In genomic region chr14:34078293-34078692, GRCm38 (mm10) we compare ENCODE assay signal across 28 mouse cellular contexts. TPM values are rescaled to one million over a fixed set of nuclear protein-coding genes. Genes with fewer than 3 reads are reported as not detected.
DNase-seq lines count a peak whose midpoint lies in the region; ATAC-seq and TF ChIP-seq lines count a peak whose summit lies in the region.
"Had no signal": no experiment of that assay in that cellular context is flagged by ENCODE, and none has a peak within 500 bp of the region (broad histone marks: within the 10 kb centered on the region; RNA-seq: fewer than 3 reads in every experiment).

No protein-coding gene starts in this region.

- H3K27ac ChIP-seq in heart, embryonic 14.5 days (replicated peaks in 1 of 2; ENCODE audit: control insufficient read depth in 1 of 2, insufficient read depth in 1 of 2, low read depth in 2 of 2, low read length in 2 of 2), result no peak overlapping the region
- no peak overlapping the region for H3K27ac ChIP-seq in liver, adult 2 months (replicated peaks; ENCODE audit: insufficient read depth, low read depth, low read length)
- H3K27ac ChIP-seq in liver, embryonic 12.5 days, result no peak overlapping the region
- H3K27ac ChIP-seq: embryonic facial prominence, embryonic 10.5 days; embryonic facial prominence, embryonic 12.5 days; forebrain, embryonic 13.5 days; forebrain, embryonic 15.5 days had no signal

- peaks cover 4 to 7% of the 10 kb centered on the region in 2 experiments for H3K4me1 ChIP-seq in heart, embryonic 14.5 days (ENCODE audit: control insufficient read depth in 2 of 2, insufficient read depth in 2 of 2, low read length in 2 of 2)
- H3K4me1 ChIP-seq in liver, adult 2 months (ENCODE audit: control insufficient read depth, insufficient read depth, low read length), result no peaks in the 10 kb centered on the region
- H3K4me1 ChIP-seq in liver, embryonic 12.5 days, result no peaks in the 10 kb centered on the region
- H3K4me1 ChIP-seq: embryonic facial prominence, embryonic 10.5 days; embryonic facial prominence, embryonic 12.5 days; forebrain, embryonic 13.5 days; forebrain, embryonic 15.5 days had no signal

- H3K9ac ChIP-seq in heart, embryonic 14.5 days (ENCODE audit: low read length), result no peak overlapping the region
- no peak overlapping the region for H3K9ac ChIP-seq in liver, adult 2 months (ENCODE audit: low read depth, low read length)
- H3K9ac ChIP-seq in liver, embryonic 12.5 days, result no peak overlapping the region
- H3K9ac ChIP-seq: embryonic facial prominence, embryonic 12.5 days; forebrain, embryonic 13.5 days; forebrain, embryonic 15.5 days had no signal

- no peaks in the 10 kb centered on the region for H3K27me3 ChIP-seq in heart, embryonic 14.5 days (ENCODE audit: control insufficient read depth, insufficient read depth, low read length)
- H3K27me3 ChIP-seq in liver, adult 2 months (ENCODE audit: control insufficient read depth, insufficient read depth, low read length), result no peaks in the 10 kb centered on the region
- no peaks in the 10 kb centered on the region for H3K27me3 ChIP-seq in liver, embryonic 12.5 days (replicated peaks)
- H3K27me3 ChIP-seq: CH12.LX; forebrain, embryonic 15.5 days; Patski had no signal

- TF ChIP-seq POLR2A in liver, adult 2 months (IDR thresholded peaks at IDR 0.05; ENCODE audit: extremely low read depth, insufficient read depth, low read length), result no peak

- TF ChIP-seq CTCF in liver, adult 2 months (IDR thresholded peaks at IDR 0.05; ENCODE audit: low read depth, low read length), result no peak

- H3K4me3 ChIP-seq in heart, embryonic 14.5 days (ENCODE audit: control insufficient read depth in 1 of 2, insufficient read depth in 1 of 2, low read depth in 1 of 2, low read length in 2 of 2), result no peak overlapping the region
- no peak overlapping the region for H3K4me3 ChIP-seq in liver, adult 2 months (ENCODE audit: insufficient read depth, low read depth, low read length)
- H3K4me3 ChIP-seq in liver, embryonic 12.5 days, result no peak overlapping the region
- H3K4me3 ChIP-seq: embryonic facial prominence, embryonic 10.5 days; embryonic facial prominence, embryonic 12.5 days; forebrain, embryonic 13.5 days; forebrain, embryonic 15.5 days had no signal

- no peaks in the 10 kb centered on the region for H3K79me2 ChIP-seq in liver, adult 2 months (ENCODE audit: control insufficient read depth, insufficient read depth, low read length)

- no peak overlapping the region for H3K4me2 ChIP-seq in heart, embryonic 14.5 days (ENCODE audit: low read length)
- H3K4me2 ChIP-seq in liver, embryonic 12.5 days, result no peak overlapping the region
- H3K4me2 ChIP-seq: embryonic facial prominence, embryonic 12.5 days; forebrain, embryonic 13.5 days; forebrain, embryonic 15.5 days had no signal

- H3K36me3 ChIP-seq in heart, embryonic 14.5 days (ENCODE audit: control insufficient read depth, insufficient read depth, low read length), result no peaks in the 10 kb centered on the region
- H3K36me3 ChIP-seq in liver, adult 2 months (ENCODE audit: control insufficient read depth, insufficient read depth, low read length), result no peaks in the 10 kb centered on the region
- H3K36me3 ChIP-seq in liver, embryonic 12.5 days, result no peaks in the 10 kb centered on the region
- H3K36me3 ChIP-seq: embryonic facial prominence, embryonic 10.5 days; embryonic facial prominence, embryonic 12.5 days; forebrain, embryonic 15.5 days; G1E had no signal

- WGBS in heart, embryonic 14.5 days, result 52% methylated on average over 4 of the region's 4 CpGs
- 40% methylated on average over 4 of the region's 4 CpGs for WGBS in liver, adult 2 months
- WGBS in liver, embryonic 12.5 days (ENCODE audit: insufficient replicate concordance), result 39% methylated on average over 4 of the region's 4 CpGs

- DNase-seq in heart, adult 9 months (ENCODE audit: low spot score in 2 of 2), result no peak
- peak; percentile 53 for DNase-seq in liver, adult 2 months (ENCODE audit: extremely low read depth, low read depth, low spot score)
- peak; percentile 22 for DNase-seq in retina, adult 2 months (ENCODE audit: low read depth, low spot score)
- no peak for DNase-seq in retina, postnatal 1 day
- DNase-seq: adrenal gland, adult 8-10 months; adrenal gland, postnatal 14 days; adrenal gland, postnatal 36 days; B cell, adult 2 months; cerebellum, adult 11-12 months; cerebellum, adult 2 months; cerebellum, adult 9-10 months; cerebellum, postnatal 10 days; cerebellum, postnatal 25 days had no signal

- no peaks in the 10 kb centered on the region for H3K9me3 ChIP-seq in heart, embryonic 14.5 days (ENCODE audit: control insufficient read depth, low read length)
- H3K9me3 ChIP-seq in liver, embryonic 12.5 days (replicated peaks), result no peaks in the 10 kb centered on the region
- H3K9me3 ChIP-seq: embryonic facial prominence, embryonic 10.5 days; embryonic facial prominence, embryonic 12.5 days; forebrain, embryonic 13.5 days; forebrain, embryonic 15.5 days; G1E had no signal

- peak; percentile 19; the same call in 1 of the 2 replicates for ATAC-seq in heart, embryonic 14.5 days (ENCODE audit: insufficient number of reproducible peaks, insufficient read depth, low FRiP score, low read depth)
- no peak for ATAC-seq in liver, embryonic 12.5 days
- ATAC-seq: activated CD4-positive, CD25-positive, alpha-beta regulatory T cell, adult 4 months; CD4-positive, CD25-positive, alpha-beta regulatory T cell, adult 4 months; forebrain, embryonic 13.5 days; forebrain, embryonic 15.5 days; Patski had no signal

RNA-seq across cellular contexts. Expression of gene Anxa8, which starts 7.5 kb away (rescaled TPM):
- 1.2 TPM in 2 replicates for polyA plus RNA-seq in heart, embryonic 14.5 days (2014; fragmentation: Nextera tagmentation; extraction: Ambion mirVana)
- 0.07 TPM in 1 of 2 replicates, not detected in the other for total RNA-seq in liver, adult 2 months (2014; rRNA removed)
- polyA plus RNA-seq in liver, adult 2 months (2012; rRNA removed), result not detected in 2 replicates
- 0.11 TPM in 1 of 2 replicates, not detected in the other for polyA plus RNA-seq in liver, embryonic 12.5 days (2016; fragmentation: Nextera tagmentation; extraction: Ambion mirVana)
- total RNA-seq: G1E had no signal
- polyA plus RNA-seq: activated CD4-positive, CD25-positive, alpha-beta regulatory T cell, adult 4 months; CD4-positive, CD25-positive, alpha-beta regulatory T cell, adult 4 months; forebrain, embryonic 13.5 days; forebrain, embryonic 15.5 days; G1E had no signal

RNA-seq across cellular contexts. Expression of gene A630023A22Rik, which starts 24.3 kb away (rescaled TPM):
- not detected in 2 replicates for polyA plus RNA-seq in heart, embryonic 14.5 days (2014; fragmentation: Nextera tagmentation; extraction: Ambion mirVana)
- not detected in 2 replicates for total RNA-seq in liver, adult 2 months (2014; rRNA removed)
- not detected in 2 replicates for polyA plus RNA-seq in liver, adult 2 months (2012; rRNA removed)
- not detected in 2 replicates for polyA plus RNA-seq in liver, embryonic 12.5 days (2016; fragmentation: Nextera tagmentation; extraction: Ambion mirVana)
- total RNA-seq: adrenal gland, adult 18-20 months; adrenal gland, adult 8-10 months; adrenal gland, postnatal 14 days; adrenal gland, postnatal 36 days; CH12.LX had no signal
- polyA plus RNA-seq: activated CD4-positive, CD25-positive, alpha-beta regulatory T cell, adult 4 months; CD4-positive, CD25-positive, alpha-beta regulatory T cell, adult 4 months; cerebellum, adult 2 months; cortical plate, adult 2 months; embryonic facial prominence, embryonic 10.5 days; embryonic facial prominence, embryonic 12.5 days; embryonic facial prominence, embryonic 14.5 days; forebrain, embryonic 11.5 days; forebrain, embryonic 13.5 days; forebrain, embryonic 15.5 days; G1E had no signal

RNA-seq across cellular contexts. Expression of gene Antxrl, which starts 25.8 kb away (rescaled TPM):
- not detected in 2 replicates for polyA plus RNA-seq in heart, embryonic 14.5 days (2014; fragmentation: Nextera tagmentation; extraction: Ambion mirVana)
- total RNA-seq in liver, adult 2 months (2014; rRNA removed), result not detected in 2 replicates
- polyA plus RNA-seq in liver, adult 2 months (2012; rRNA removed), result not detected in 2 replicates
- not detected in 2 replicates for polyA plus RNA-seq in liver, embryonic 12.5 days (2016; fragmentation: Nextera tagmentation; extraction: Ambion mirVana)
- total RNA-seq: adrenal gland, adult 18-20 months; adrenal gland, adult 8-10 months; adrenal gland, postnatal 14 days; adrenal gland, postnatal 36 days; CH12.LX had no signal
- polyA plus RNA-seq: activated CD4-positive, CD25-positive, alpha-beta regulatory T cell, adult 4 months; CD4-positive, CD25-positive, alpha-beta regulatory T cell, adult 4 months; cerebellum, adult 2 months; cortical plate, adult 2 months; embryonic facial prominence, embryonic 10.5 days; embryonic facial prominence, embryonic 12.5 days; embryonic facial prominence, embryonic 14.5 days; forebrain, embryonic 11.5 days; forebrain, embryonic 13.5 days; forebrain, embryonic 15.5 days; G1E had no signal

Comparison
In these comparisons a context has a peak if more than half of its experiments do, and no peak if none do; other contexts are left out.
1. DNase-seq: peak in liver, adult 2 months (single experiment) and retina, adult 2 months (single experiment); none in heart, adult 9 months (0 of 2) and retina, postnatal 1 day (single experiment).